ENCODE assay signal across 12 mouse cellular contexts in the genomic region with DNA sequence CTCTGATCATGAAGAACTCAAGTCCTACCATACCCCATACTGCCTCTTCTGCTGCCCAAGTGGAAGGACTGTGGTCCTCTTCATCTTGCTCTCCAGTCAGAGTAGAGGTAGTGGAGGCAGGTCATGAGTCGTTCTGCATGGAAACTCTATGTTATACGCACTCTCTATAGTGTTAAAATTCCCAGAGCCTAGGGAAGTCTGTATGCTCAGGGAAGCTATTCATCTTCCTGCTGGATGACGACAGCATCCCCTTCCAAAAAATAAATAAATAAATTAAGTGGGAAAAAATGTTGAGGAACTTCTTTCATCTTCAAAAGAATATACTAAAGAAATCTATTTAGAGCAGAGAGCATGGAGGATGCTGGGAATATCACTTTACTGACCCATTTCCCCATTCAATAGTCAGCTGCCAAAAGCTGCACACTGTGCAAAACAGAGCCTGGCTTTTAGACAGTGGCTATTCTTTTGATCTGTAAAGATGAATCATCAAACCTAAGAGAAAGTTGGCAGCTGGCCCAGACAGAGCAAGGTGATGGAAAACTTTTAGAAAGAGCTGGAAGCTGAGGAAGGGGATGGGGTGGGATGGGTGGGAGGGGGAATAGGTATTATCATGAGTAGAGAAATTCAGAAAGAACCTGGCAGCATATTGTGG.
DNase-seq lines count a peak whose midpoint lies in the region; ATAC-seq lines count a peak whose summit lies in the region.
"Had no signal": no experiment of that assay in that cellular context is flagged by ENCODE, and none has a peak within 500 bp of the region (broad histone marks: within the 10 kb centered on the region; RNA-seq: fewer than 3 reads in every experiment).

No protein-coding gene starts in this region.

- H3K9me3 ChIP-seq in kidney, embryonic 16.5 days (ENCODE audit: low read length), result peaks cover 7% of the 10 kb centered on the region; the same call in 1 of the 2 replicates
- H3K9me3 ChIP-seq in kidney, embryonic 15.5 days (replicated peaks), result peaks cover 2% of the 10 kb centered on the region; the same call in 1 of the 2 replicates
- H3K9me3 ChIP-seq in midbrain, embryonic 11.5 days (ENCODE audit: control insufficient read depth, low read length), result no peaks in the 10 kb centered on the region
- H3K9me3 ChIP-seq in midbrain, embryonic 10.5 days (replicated peaks), result peaks cover 7% of the 10 kb centered on the region
- H3K9me3 ChIP-seq in midbrain, embryonic 16.5 days (replicated peaks; ENCODE audit: control insufficient read depth, low read length, poor library complexity, severe bottlenecking), result peaks cover under 1% of the 10 kb centered on the region; the same call in 1 of the 2 replicates
- H3K9me3 ChIP-seq: limb, embryonic 15.5 days had no signal

- no peak for ATAC-seq in kidney, embryonic 16.5 days (ENCODE audit: low FRiP score, low TSS enrichment)
- ATAC-seq in kidney, embryonic 15.5 days (replicated peaks; ENCODE audit: low FRiP score), result no peak
- no peak for ATAC-seq in midbrain, embryonic 11.5 days (ENCODE audit: low FRiP score)
- peak; percentile 54; the same call in 1 of the 2 replicates for ATAC-seq in midbrain, embryonic 16.5 days

- H3K27me3 ChIP-seq in kidney, embryonic 16.5 days (ENCODE audit: insufficient read depth, low read length), result no peaks in the 10 kb centered on the region
- H3K27me3 ChIP-seq in kidney, embryonic 15.5 days, result no peaks in the 10 kb centered on the region
- H3K27me3 ChIP-seq in midbrain, embryonic 11.5 days (ENCODE audit: control insufficient read depth, insufficient read depth, low read length), result no peaks in the 10 kb centered on the region
- no peaks in the 10 kb centered on the region for H3K27me3 ChIP-seq in midbrain, embryonic 10.5 days (ENCODE audit: low read depth, poor library complexity, severe bottlenecking)
- no peaks in the 10 kb centered on the region for H3K27me3 ChIP-seq in midbrain, embryonic 16.5 days (ENCODE audit: control insufficient read depth, insufficient read depth, low read depth, low read length)
- H3K27me3 ChIP-seq: CH12.LX; hindbrain, embryonic 13.5 days; limb, embryonic 15.5 days; neural tube, embryonic 12.5 days had no signal

- DNase-seq in midbrain, embryonic 11.5 days (ENCODE audit: low spot score, missing footprints), result peak; percentile 71
- DNase-seq in midbrain, embryonic 10.5 days (ENCODE audit: low spot score), result no peak
- DNase-seq in adrenal gland, postnatal 10 days, result peak; percentile 60
- no peak for DNase-seq in T-cell, adult 2 months (ENCODE audit: low spot score)

- H3K9ac ChIP-seq in kidney, embryonic 16.5 days (replicated peaks; ENCODE audit: low read length), result no peak overlapping the region
- no peak overlapping the region for H3K9ac ChIP-seq in kidney, embryonic 15.5 days
- H3K9ac ChIP-seq in midbrain, embryonic 11.5 days (ENCODE audit: low read length), result no peak overlapping the region
- no peak overlapping the region for H3K9ac ChIP-seq in midbrain, embryonic 16.5 days (ENCODE audit: low read depth, low read length)
- H3K9ac ChIP-seq: hindbrain, embryonic 13.5 days; limb, embryonic 15.5 days; neural tube, embryonic 12.5 days had no signal

- peaks cover 5% of the 10 kb centered on the region; the same call in 1 of the 2 replicates for H3K4me1 ChIP-seq in kidney, embryonic 16.5 days (ENCODE audit: insufficient read depth, low read length)
- peaks cover 7% of the 10 kb centered on the region; the same call in 1 of the 2 replicates for H3K4me1 ChIP-seq in kidney, embryonic 15.5 days
- H3K4me1 ChIP-seq in midbrain, embryonic 11.5 days (ENCODE audit: control insufficient read depth, insufficient read depth, low read length), result peaks cover 5% of the 10 kb centered on the region; the same call in 1 of the 2 replicates
- H3K4me1 ChIP-seq in midbrain, embryonic 10.5 days, result peaks cover 11% of the 10 kb centered on the region
- peaks cover 11% of the 10 kb centered on the region for H3K4me1 ChIP-seq in midbrain, embryonic 16.5 days (ENCODE audit: control insufficient read depth, insufficient read depth, low read length)
- H3K4me1 ChIP-seq: neural tube, embryonic 12.5 days had no signal

- WGBS in kidney, embryonic 16.5 days, result 70% methylated on average over 3 of the region's 3 CpGs
- WGBS in kidney, embryonic 15.5 days, result 72% methylated on average over 3 of the region's 3 CpGs
- WGBS in midbrain, embryonic 11.5 days, result 87% methylated on average over 3 of the region's 3 CpGs
- 87% methylated on average over 3 of the region's 3 CpGs for WGBS in midbrain, embryonic 10.5 days
- WGBS in midbrain, embryonic 16.5 days, result 76% methylated on average over 3 of the region's 3 CpGs

- H3K36me3 ChIP-seq in kidney, embryonic 16.5 days (ENCODE audit: insufficient read depth, low read length), result peaks cover 28% of the 10 kb centered on the region
- H3K36me3 ChIP-seq in kidney, embryonic 15.5 days, result peaks cover 24% of the 10 kb centered on the region
- H3K36me3 ChIP-seq in midbrain, embryonic 11.5 days (ENCODE audit: control insufficient read depth, insufficient read depth, low read length), result peaks cover 3% of the 10 kb centered on the region; the same call in 1 of the 2 replicates
- peaks cover 57% of the 10 kb centered on the region for H3K36me3 ChIP-seq in midbrain, embryonic 10.5 days
- peaks cover 3% of the 10 kb centered on the region for H3K36me3 ChIP-seq in midbrain, embryonic 16.5 days (ENCODE audit: control insufficient read depth, insufficient read depth, low read length)

- H3K4me3 ChIP-seq in kidney, embryonic 16.5 days (ENCODE audit: low read length), result no peak overlapping the region
- H3K4me3 ChIP-seq in kidney, embryonic 15.5 days (replicated peaks), result no peak overlapping the region
- H3K4me3 ChIP-seq in midbrain, embryonic 11.5 days (ENCODE audit: low read depth, low read length), result no peak overlapping the region
- no peak overlapping the region for H3K4me3 ChIP-seq in midbrain, embryonic 10.5 days
- no peak overlapping the region for H3K4me3 ChIP-seq in midbrain, embryonic 16.5 days (ENCODE audit: low read depth, low read length)
- H3K4me3 ChIP-seq: hindbrain, embryonic 13.5 days; limb, embryonic 15.5 days; neural tube, embryonic 12.5 days had no signal

- H3K27ac ChIP-seq in kidney, embryonic 16.5 days (ENCODE audit: low read length), result 0 out of 2 replicates have a peak overlapping the region, but pooled peaks have one; percentile 24
- H3K27ac ChIP-seq in kidney, embryonic 15.5 days, result no peak overlapping the region
- no peak overlapping the region for H3K27ac ChIP-seq in midbrain, embryonic 11.5 days (ENCODE audit: low read depth, low read length)
- H3K27ac ChIP-seq in midbrain, embryonic 10.5 days (replicated peaks), result no peak overlapping the region
- H3K27ac ChIP-seq in midbrain, embryonic 16.5 days (ENCODE audit: low read length), result 0 out of 2 replicates have a peak overlapping the region, but pooled peaks have one; percentile 46
- H3K27ac ChIP-seq: hindbrain, embryonic 13.5 days; limb, embryonic 15.5 days; neural tube, embryonic 12.5 days had no signal

- H3K4me2 ChIP-seq in kidney, embryonic 16.5 days (replicated peaks; ENCODE audit: low read depth, low read length), result no peak overlapping the region
- no peak overlapping the region for H3K4me2 ChIP-seq in kidney, embryonic 15.5 days
- H3K4me2 ChIP-seq in midbrain, embryonic 11.5 days, result no peak overlapping the region
- H3K4me2 ChIP-seq in midbrain, embryonic 16.5 days (ENCODE audit: low read length), result no peak overlapping the region
- H3K4me2 ChIP-seq: heart, embryonic 11.5 days; hindbrain, embryonic 13.5 days; limb, embryonic 15.5 days; neural tube, embryonic 12.5 days had no signal

Comparison
In these comparisons a context has a peak if more than half of its experiments do, and no peak if none do; other contexts are left out.
1. H3K27ac ChIP-seq: peak in kidney, embryonic 16.5 days (single experiment) and midbrain, embryonic 16.5 days (single experiment); none in kidney, embryonic 15.5 days (single experiment), midbrain, embryonic 11.5 days (single experiment) and midbrain, embryonic 10.5 days (single experiment).
2. DNase-seq: peak in midbrain, embryonic 11.5 days (single experiment) and adrenal gland, postnatal 10 days (single experiment); none in midbrain, embryonic 10.5 days (single experiment) and T-cell, adult 2 months (single experiment).